Mouse (Mus musculus) erythroid progenitor cell, adult 5-6 weeks (primary cell): ENCODE results near the gene R3hdm4. TPM values are rescaled to one million over a fixed set of nuclear protein-coding genes. Genes with fewer than 3 reads are reported as not detected.
A peak's percentile ranks its signal among the peaks of the same experiment; 100 is the strongest.

Experiments
- ATAC-seq: replicated peaks from 2 replicates; pipeline ENCODE4 v1.8.0; 2016; ENCODE audit warnings: moderate number of reproducible peaks, mild to moderate bottlenecking, moderate TSS enrichment, inconsistent platforms; ENCODE audit not compliant: poor library complexity, low FRiP score, severe bottlenecking
- total RNA-seq, 2 experiments: library from RNA; stranded (forward) in 1 of 2; stranded (reverse) in 1 of 2; fragments of 150-400 nt in 1 of 2; fragments of 186-747, 209-891 nt in 1 of 2; gene quantifications; 2 replicates each; pipeline versions ENCODE4 v1.2.3 to v1.2.4; 2015 to 2017; ENCODE audit warnings: low replicate concordance in 2 of 2

R3hdm4 gene
- total RNA-seq, 2 experiments from 2014 or later = 37.4 to 65.4 TPM

GRCm38 (mm10) chr10:79879527-79879926 lies 41.5 kb downstream of the R3hdm4 start:
- no peak for ATAC-seq

GRCm38 (mm10) chr10:79877757-79878156 lies 43.3 kb downstream of the R3hdm4 start:
- no peak for ATAC-seq

- no peak for ATAC-seq
These were observed 43.8 kb downstream of the R3hdm4 start for GRCm38 (mm10) chr10:79877174-79877573.

GRCm38 (mm10) chr10:79874290-79874862 lies 46.6 kb downstream of the R3hdm4 start, which contains the start of the genes Prtn3 and Plppr3:
Gene Prtn3 (plus strand): TSS chr10:79874476.
Gene Plppr3 (minus strand): TSS chr10:79874634.
- no peak for ATAC-seq

GRCm38 (mm10) chr10:79873715-79874289 lies 47.2 kb downstream of the R3hdm4 start:
- no peak for ATAC-seq

- no peak for ATAC-seq
These were observed 47.7 kb downstream of the R3hdm4 start for GRCm38 (mm10) chr10:79873313-79873712.

- no peak for ATAC-seq
These were observed 48.1 kb downstream of the R3hdm4 start for GRCm38 (mm10) chr10:79872862-79873261.

- no peak for ATAC-seq
These were observed 49.2 kb downstream of the R3hdm4 start for GRCm38 (mm10) chr10:79871845-79872244.

- no peak for ATAC-seq
These were observed 54.4 kb downstream of the R3hdm4 start for GRCm38 (mm10) chr10:79866601-79867000.

GRCm38 (mm10) chr10:79865801-79866295 lies 55.2 kb downstream of the R3hdm4 start:
- 0 out of 2 replicates have a peak, but pooled peaks have one; percentile 28 for ATAC-seq

GRCm38 (mm10) chr10:79865189-79865601 lies 55.8 kb downstream of the R3hdm4 start:
- no peak for ATAC-seq

- ATAC-seq = no peak
These were observed 56.4 kb downstream of the R3hdm4 start for GRCm38 (mm10) chr10:79864351-79865188.

GRCm38 (mm10) chr10:79862925-79863324 lies 58.1 kb downstream of the R3hdm4 start:
- no peak for ATAC-seq

- ATAC-seq = no peak
These were observed 58.8 kb downstream of the R3hdm4 start for GRCm38 (mm10) chr10:79862049-79862788.

- ATAC-seq = no peak
These were observed 59.6 kb downstream of the R3hdm4 start for GRCm38 (mm10) chr10:79861230-79862048.

GRCm38 (mm10) chr10:79860079-79860911 lies 60.7 kb downstream of the R3hdm4 start:
- ATAC-seq = no peak
